Mouse (Mus musculus): ENCODE measurements around the gene Sipa1l3.

Sipa1l3 gene

GRCm38 (mm10) chr7:29277510-29277909 lies 240.9 kb downstream of the Sipa1l3 start:
- DNase-seq, result no peak

- DNase-seq, result peak; percentile 84
These were observed 241.7 kb downstream of the Sipa1l3 start for GRCm38 (mm10) chr7:29276715-29277114.

- peak; percentile 64 for DNase-seq
These were observed 246.6 kb downstream of the Sipa1l3 start for GRCm38 (mm10) chr7:29271687-29272465.

- no peak for DNase-seq
These were observed 248.0 kb downstream of the Sipa1l3 start for GRCm38 (mm10) chr7:29270445-29270844.

Data from kidney, adult 9 months (tissue).